Mouse (Mus musculus) adipocyte (in vitro differentiated cells): Measurements from ENCODE around the gene Mettl21c.
"Not testable (repeated sequence)": the region's sequence is repeated elsewhere in the genome, so short reads cannot be mapped to it uniquely, and the experiment has no call there.

Source experiments
- DNase-seq: peaks from one replicate; pipeline ENCODE4 v3.0.0-alpha.2; 2016; ENCODE audit warnings: low spot score

Gene Mettl21c

GRCm38 (mm10) chr1:44019934-44020333 lies at the start of gene Mettl21c:
Mettl21c (minus strand) TSS chr1:44020034.
- DNase-seq, result no peak

GRCm38 (mm10) chr1:44064625-44065024 lies 44.8 kb upstream of the Mettl21c start:
- peak; percentile 78 for DNase-seq

GRCm38 (mm10) chr1:44063439-44063838 lies 43.6 kb upstream of the Mettl21c start:
- no peak for DNase-seq

GRCm38 (mm10) chr1:44061836-44062235 lies 42.0 kb upstream of the Mettl21c start, which contains the start of gene Gm8251:
Gm8251 (minus strand) TSS chr1:44061936.
- DNase-seq, result no peak

- no peak for DNase-seq
Observed at GRCm38 (mm10) chr1:44057805-44058204, 38.0 kb upstream of the Mettl21c start.

- peak; percentile 80 for DNase-seq
Observed at GRCm38 (mm10) chr1:44046556-44046955, 26.7 kb upstream of the Mettl21c start.

- DNase-seq, result not testable (repeated sequence)
Observed at GRCm38 (mm10) chr1:44045689-44046088, 25.9 kb upstream of the Mettl21c start.

GRCm38 (mm10) chr1:44042555-44042915 lies 22.7 kb upstream of the Mettl21c start:
- no peak for DNase-seq

- peak; percentile 76 for DNase-seq
Observed at GRCm38 (mm10) chr1:44041797-44042554, 22.1 kb upstream of the Mettl21c start.

GRCm38 (mm10) chr1:44032948-44033347 lies 13.1 kb upstream of the Mettl21c start:
- no peak for DNase-seq

- DNase-seq, result no peak
Observed at GRCm38 (mm10) chr1:44032213-44032612, 12.4 kb upstream of the Mettl21c start.

- DNase-seq, result no peak
Observed at GRCm38 (mm10) chr1:44027651-44028050, 7.8 kb upstream of the Mettl21c start.

GRCm38 (mm10) chr1:44022656-44023055 lies 2.8 kb upstream of the Mettl21c start:
- no peak for DNase-seq

GRCm38 (mm10) chr1:44015556-44015955 lies 4.3 kb downstream of the Mettl21c start:
- peak; percentile 28 for DNase-seq

GRCm38 (mm10) chr1:44004513-44004912 lies 15.3 kb downstream of the Mettl21c start:
- DNase-seq, result no peak

- DNase-seq, result no peak
Observed at GRCm38 (mm10) chr1:43996914-43997589, 22.8 kb downstream of the Mettl21c start.

- no peak for DNase-seq
Observed at GRCm38 (mm10) chr1:43971089-43971488, 48.7 kb downstream of the Mettl21c start.

- DNase-seq, result no peak
Observed at GRCm38 (mm10) chr1:43969361-43969760, 50.5 kb downstream of the Mettl21c start.

GRCm38 (mm10) chr1:43966756-43967155 lies 53.1 kb downstream of the Mettl21c start:
- DNase-seq, result no peak

- no peak for DNase-seq
Observed at GRCm38 (mm10) chr1:43964381-43964780, 55.5 kb downstream of the Mettl21c start.
